Mouse (Mus musculus) inflammation-experienced regulatory T-cells, adult 6 months (primary cell): ENCODE results near the gene Gm7534. TPM values are rescaled to one million over a fixed set of nuclear protein-coding genes. Genes with fewer than 3 reads are reported as not detected.

Experiments
- polyA plus RNA-seq, 3 experiments: library from polyadenylated mRNA; unstranded; fragments of 100-300 nt; shearing (Covaris generic); gene quantifications; one replicate each; pipeline ENCODE4 v1.2.1; 2017

Gm7534 gene
- polyA plus RNA-seq, 3 experiments from 2014 or later = not detected

Other genes with a start within 250 kb of the Gm7534 start
- 100 to 1,000 TPM; 371 to 949 (median 420) TPM for gene Hmgn2, start 234.4 kb downstream of the Gm7534 start, polyA plus RNA-seq
- gene Dhdds, start 202.1 kb downstream of the Gm7534 start, polyA plus RNA-seq = 10 to 100 TPM; 16.1 to 22.4 (median 18.6) TPM
- gene Lin28a, start 184.2 kb downstream of the Gm7534 start, polyA plus RNA-seq = under 1 TPM in 1 of 3 experiments, not detected in 2; 0.16 TPM
- 1 to 10 TPM in 1 of 3 experiments, under 1 TPM in 2; 0.80 to 1.1 (median 0.94) TPM for gene Zfp683, start 149.2 kb downstream of the Gm7534 start, polyA plus RNA-seq
- 10 to 100 TPM; 10.8 to 23.3 (median 14.1) TPM for gene Crybg2, start 142.2 kb downstream of the Gm7534 start, polyA plus RNA-seq
- gene Cd52, start 107.9 kb downstream of the Gm7534 start, polyA plus RNA-seq = 1,000 to 10,000 TPM; 2,728 to 3,832 (median 3,666) TPM
- gene Ubxn11, start 100.4 kb downstream of the Gm7534 start, polyA plus RNA-seq = 10 to 100 TPM; 36.2 to 54.5 (median 36.5) TPM
- 1,000 to 10,000 TPM in 2 of 3 experiments, 100 to 1,000 TPM in 1; 884 to 1,358 (median 1,179) TPM for gene Sh3bgrl3, start 74.2 kb downstream of the Gm7534 start, polyA plus RNA-seq
- gene Cep85, start 15.9 kb downstream of the Gm7534 start, polyA plus RNA-seq = 100 to 1,000 TPM in 2 of 3 experiments, 10 to 100 TPM in 1; 61.0 to 150 (median 121) TPM
- not detected for gene Catsper4, start 24.4 kb upstream of the Gm7534 start, polyA plus RNA-seq
- gene Cnksr1, start 35.4 kb upstream of the Gm7534 start, polyA plus RNA-seq = not detected
- 1 to 10 TPM in 1 of 3 experiments, not detected in 2; 2.3 TPM for gene E130218I03Rik, start 40.7 kb upstream of the Gm7534 start, polyA plus RNA-seq
- 1 to 10 TPM; 4.7 to 6.4 (median 4.9) TPM for gene Zfp593, start 42.6 kb upstream of the Gm7534 start, polyA plus RNA-seq
- not detected for gene Gm30191, start 43.9 kb upstream of the Gm7534 start, polyA plus RNA-seq
- gene Grrp1, start 51.1 kb upstream of the Gm7534 start, polyA plus RNA-seq = not detected
- gene Pdik1l, start 84.9 kb upstream of the Gm7534 start, polyA plus RNA-seq = 10 to 100 TPM; 18.5 to 26.7 (median 23.7) TPM
- not detected for gene Trim63, start 112.1 kb upstream of the Gm7534 start, polyA plus RNA-seq
- under 1 TPM; 0.21 to 0.34 (median 0.29) TPM for gene Slc30a2, start 140.2 kb upstream of the Gm7534 start, polyA plus RNA-seq
- gene Extl1, start 180.8 kb upstream of the Gm7534 start, polyA plus RNA-seq = 1 to 10 TPM in 2 of 3 experiments, under 1 TPM in 1; 0.21 to 1.3 (median 1.0) TPM
- 1 to 10 TPM in 2 of 3 experiments, under 1 TPM in 1; 0.80 to 1.5 (median 1.2) TPM for gene Pafah2, start 193.3 kb upstream of the Gm7534 start, polyA plus RNA-seq